Mouse (Mus musculus): Measurements from ENCODE around the gene Bcl2l13.
"Not testable (repeated sequence)": the region's sequence is repeated elsewhere in the genome, so short reads cannot be mapped to it uniquely, and the experiment has no call there.

Bcl2l13 gene

DNA sequence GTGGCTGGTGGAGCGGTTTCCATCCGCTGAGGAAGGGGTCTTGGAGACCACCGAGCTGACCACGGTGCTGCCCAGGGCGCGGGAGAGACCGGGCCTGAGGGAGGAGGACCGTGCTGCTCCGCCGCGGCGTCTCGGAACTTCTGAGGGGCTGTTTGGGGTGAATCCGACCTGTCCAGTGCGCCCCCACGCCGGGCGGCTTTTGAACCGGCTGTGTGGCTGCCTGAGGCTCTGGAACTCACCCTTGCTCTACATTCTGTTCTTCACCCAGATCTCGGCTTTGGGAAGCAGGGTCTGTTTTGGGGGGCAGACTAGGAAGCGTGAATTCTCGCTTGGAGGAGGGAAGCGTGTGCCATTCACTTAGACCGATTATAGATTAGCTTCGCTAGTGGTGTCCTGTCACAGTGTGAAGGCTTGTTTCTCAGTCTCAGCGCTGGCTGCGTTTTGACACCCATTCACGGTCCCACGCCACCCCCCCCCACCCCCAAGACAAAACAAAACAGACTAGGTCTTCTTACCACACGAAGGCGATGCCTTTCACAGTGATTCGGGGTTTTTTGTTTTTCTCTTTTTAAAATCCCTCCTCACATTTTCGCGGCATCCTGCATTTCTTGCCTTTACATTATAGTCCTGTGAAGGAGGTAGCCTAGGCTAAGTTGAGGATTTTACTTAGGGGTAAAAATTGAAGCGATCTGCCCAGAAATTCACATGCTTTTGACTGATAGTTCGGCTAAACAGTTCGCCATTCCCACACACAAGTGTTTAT is 558 bp downstream of the Bcl2l13 start:
- TF ChIP-seq CTCF (conservative IDR thresholded peaks at IDR 0.05; ENCODE audit: low read length) (no peak), NANOG (IDR thresholded peaks at IDR 0.05; ENCODE audit: borderline replicate concordance, low read length) (no peak), POU5F1 (IDR thresholded peaks at IDR 0.05; ENCODE audit: borderline replicate concordance, low read length) (no peak)
- Histone ChIP-seq H3K36me3 (ENCODE audit: insufficient read depth, low read length) (no peaks in the 10 kb centered on the region), H3K9me3 (ENCODE audit: low read length) (no peaks in the 10 kb centered on the region), H3K27me3 (ENCODE audit: insufficient read depth, low read length) (no peaks in the 10 kb centered on the region), H3K4me1 (replicated peaks; ENCODE audit: low read depth, low read length) (peaks cover 21% of the 10 kb centered on the region), H3K4me3 (replicated peaks; ENCODE audit: low read length) (peak overlapping the region; percentile 95)

DNA sequence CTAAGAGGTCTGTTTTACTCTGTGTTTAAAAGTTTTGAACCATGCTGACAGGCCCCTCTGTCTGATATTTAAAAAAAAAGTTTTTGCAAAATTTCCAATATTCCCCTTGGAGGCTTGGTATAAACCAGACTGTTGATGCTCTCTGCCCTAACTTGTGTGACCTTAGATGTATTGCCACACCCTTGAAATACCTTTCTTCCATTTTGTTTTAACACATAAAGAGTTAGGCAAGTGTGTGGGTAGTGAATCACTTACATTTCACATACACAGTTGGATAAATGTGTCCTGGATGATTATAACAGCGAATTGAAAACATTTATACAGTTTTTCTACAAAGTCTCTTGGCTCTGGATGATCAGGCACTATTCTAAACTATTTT is 1.1 kb downstream of the Bcl2l13 start:
- TF ChIP-seq POU5F1 (IDR thresholded peaks at IDR 0.05; ENCODE audit: borderline replicate concordance, low read length) = no peak
- no peak for TF ChIP-seq CTCF (conservative IDR thresholded peaks at IDR 0.05; ENCODE audit: low read length)
- TF ChIP-seq NANOG (IDR thresholded peaks at IDR 0.05; ENCODE audit: borderline replicate concordance, low read length) = no peak
- H3K36me3 ChIP-seq (ENCODE audit: insufficient read depth, low read length) = no peaks in the 10 kb centered on the region
- peak overlapping the region; percentile 95 for H3K4me3 ChIP-seq (replicated peaks; ENCODE audit: low read length)
- H3K9me3 ChIP-seq (ENCODE audit: low read length) = no peaks in the 10 kb centered on the region
- peaks cover 21% of the 10 kb centered on the region for H3K4me1 ChIP-seq (replicated peaks; ENCODE audit: low read depth, low read length)
- no peaks in the 10 kb centered on the region for H3K27me3 ChIP-seq (ENCODE audit: insufficient read depth, low read length)

DNA sequence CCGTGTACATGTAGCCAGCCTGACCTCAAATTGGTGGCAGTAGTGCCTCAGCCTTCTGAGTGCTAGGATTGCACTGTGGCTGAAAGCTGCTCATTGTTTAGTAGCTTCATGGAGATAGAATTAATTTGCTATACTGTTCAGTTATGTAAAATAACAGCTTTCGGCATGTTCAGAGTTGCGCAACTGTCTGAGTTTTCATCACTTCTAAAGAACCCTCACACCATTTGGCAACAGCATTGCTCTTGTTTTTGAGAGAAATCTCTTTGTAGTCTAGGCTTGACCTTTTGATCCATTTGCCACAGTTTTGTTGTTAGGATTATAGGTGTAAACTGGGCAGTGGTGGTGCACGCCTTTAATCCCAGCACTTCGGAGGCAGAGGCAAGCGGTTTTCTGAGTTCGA is 4.2 kb downstream of the Bcl2l13 start:
- Histone ChIP-seq H3K36me3 (ENCODE audit: insufficient read depth, low read length) (no peaks in the 10 kb centered on the region), H3K4me1 (replicated peaks; ENCODE audit: low read depth, low read length) (peaks cover 21% of the 10 kb centered on the region), H3K4me3 (replicated peaks; ENCODE audit: low read length) (no peak overlapping the region), H3K27me3 (ENCODE audit: insufficient read depth, low read length) (no peaks in the 10 kb centered on the region), H3K9me3 (ENCODE audit: low read length) (no peaks in the 10 kb centered on the region)
- TF ChIP-seq CTCF (conservative IDR thresholded peaks at IDR 0.05; ENCODE audit: low read length) = no peak
- TF ChIP-seq POU5F1 (IDR thresholded peaks at IDR 0.05; ENCODE audit: borderline replicate concordance, low read length) = no peak

DNA sequence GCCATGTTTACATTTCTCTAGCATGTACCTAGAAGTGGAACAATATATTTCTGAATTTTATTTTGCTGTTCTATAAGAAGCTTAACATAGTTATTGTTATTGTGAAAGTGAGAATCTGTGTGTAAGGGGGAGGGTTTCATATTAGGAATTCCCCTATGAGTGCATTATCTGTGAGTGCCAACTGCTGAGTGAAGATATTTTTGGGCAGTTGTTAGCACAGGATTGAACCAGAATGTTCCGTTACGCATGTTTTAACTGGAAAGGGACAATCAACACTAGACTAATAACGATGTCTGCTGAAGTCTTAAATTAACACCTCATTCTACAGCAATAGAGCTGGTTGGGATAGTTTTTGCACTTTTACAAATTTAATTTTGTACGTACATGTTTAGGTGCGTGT is 5.7 kb downstream of the Bcl2l13 start:
- H3K9me3 ChIP-seq (ENCODE audit: low read length) = no peaks in the 10 kb centered on the region
- H3K4me1 ChIP-seq (replicated peaks; ENCODE audit: low read depth, low read length) = peaks cover 13% of the 10 kb centered on the region
- H3K27me3 ChIP-seq (ENCODE audit: insufficient read depth, low read length) = no peaks in the 10 kb centered on the region
- no peak overlapping the region for H3K4me3 ChIP-seq (replicated peaks; ENCODE audit: low read length)
- TF ChIP-seq POU5F1 (IDR thresholded peaks at IDR 0.05; ENCODE audit: borderline replicate concordance, low read length) (no peak), NANOG (IDR thresholded peaks at IDR 0.05; ENCODE audit: borderline replicate concordance, low read length) (no peak), CTCF (conservative IDR thresholded peaks at IDR 0.05; ENCODE audit: low read length) (no peak)
- no peaks in the 10 kb centered on the region for H3K36me3 ChIP-seq (ENCODE audit: insufficient read depth, low read length)

DNA sequence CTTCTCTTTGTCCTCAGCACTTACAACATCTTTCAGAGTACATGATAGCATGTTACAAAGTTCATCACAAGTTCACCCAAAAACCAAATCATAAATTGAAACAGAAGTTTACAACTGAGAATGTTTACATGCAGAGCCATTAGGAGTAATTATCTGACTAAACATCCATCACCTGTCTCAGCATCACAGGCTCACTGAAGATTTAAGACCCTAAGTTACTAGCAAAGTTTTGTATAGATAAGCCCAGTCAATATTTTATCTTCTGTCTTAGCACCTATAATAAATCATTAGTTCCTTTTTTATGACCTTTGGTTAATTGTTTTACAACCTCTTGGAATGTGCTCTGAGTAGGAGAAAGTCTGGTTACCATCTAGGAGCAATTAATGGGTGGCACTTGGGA is 14.7 kb downstream of the Bcl2l13 start:
- H3K4me1 ChIP-seq (replicated peaks; ENCODE audit: low read depth, low read length); H3K4me3 ChIP-seq (replicated peaks; ENCODE audit: low read length); H3K9me3 ChIP-seq (ENCODE audit: low read length); H3K27me3 ChIP-seq (ENCODE audit: insufficient read depth, low read length): not testable (repeated sequence)
- H3K36me3 ChIP-seq (ENCODE audit: insufficient read depth, low read length) = peaks cover 34% of the 10 kb centered on the region

DNA sequence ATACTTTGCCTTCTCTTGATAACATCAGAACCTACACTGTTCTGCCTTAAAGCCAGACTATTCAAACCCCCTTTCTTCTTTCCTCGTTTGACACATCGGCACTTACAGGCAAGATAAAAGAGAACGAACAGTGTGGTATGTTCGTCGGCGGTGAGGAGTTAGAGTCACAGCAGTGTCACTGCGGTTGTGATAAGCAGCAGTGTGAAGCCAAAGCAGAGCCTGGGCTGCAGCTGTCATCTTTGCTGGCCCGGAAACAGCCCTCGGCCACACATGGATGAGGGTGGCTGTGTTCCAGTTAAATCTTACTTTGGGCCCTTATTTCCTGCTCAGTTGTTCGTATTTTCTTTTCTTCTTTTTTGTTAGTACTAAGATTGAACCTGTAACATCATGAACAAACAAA is 18.4 kb downstream of the Bcl2l13 start:
- TF ChIP-seq CTCF (conservative IDR thresholded peaks at IDR 0.05; ENCODE audit: low read length) = no peak
- Histone ChIP-seq H3K27me3 (ENCODE audit: insufficient read depth, low read length) (no peaks in the 10 kb centered on the region), H3K36me3 (ENCODE audit: insufficient read depth, low read length) (peaks cover 26% of the 10 kb centered on the region), H3K4me1 (replicated peaks; ENCODE audit: low read depth, low read length) (peaks cover 24% of the 10 kb centered on the region), H3K4me3 (replicated peaks; ENCODE audit: low read length) (no peak overlapping the region), H3K9me3 (ENCODE audit: low read length) (no peaks in the 10 kb centered on the region)

DNA sequence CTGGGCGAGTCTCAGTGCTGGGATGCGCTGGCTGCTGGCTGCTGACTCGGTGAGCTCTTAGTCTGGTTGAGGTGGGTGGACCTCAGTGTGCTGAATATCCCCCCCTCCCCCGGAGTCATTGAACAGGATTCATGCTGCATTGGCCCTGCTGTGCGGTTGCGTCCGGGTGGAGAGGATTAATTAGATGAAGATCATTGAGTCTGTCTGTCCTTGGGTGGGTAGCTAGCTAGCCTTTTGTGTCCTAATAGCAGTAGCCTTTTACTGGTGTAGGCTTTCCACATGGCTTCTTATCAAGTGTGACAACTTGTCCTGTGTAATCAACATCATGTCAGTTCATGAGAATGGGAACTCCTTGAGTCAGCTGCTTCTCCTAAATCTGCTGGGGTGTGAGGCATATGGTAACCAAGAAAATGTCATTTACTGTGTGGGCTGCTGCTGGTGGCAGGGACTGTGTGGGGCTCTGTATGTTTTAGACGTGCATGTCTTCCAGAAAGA is 22.3 kb downstream of the Bcl2l13 start:
- Histone ChIP-seq H3K4me3 (replicated peaks; ENCODE audit: low read length) (no peak overlapping the region), H3K27me3 (ENCODE audit: insufficient read depth, low read length) (no peaks in the 10 kb centered on the region), H3K36me3 (ENCODE audit: insufficient read depth, low read length) (peaks cover 27% of the 10 kb centered on the region), H3K9me3 (ENCODE audit: low read length) (no peaks in the 10 kb centered on the region), H3K4me1 (replicated peaks; ENCODE audit: low read depth, low read length) (peaks cover 23% of the 10 kb centered on the region)
- TF ChIP-seq NANOG (IDR thresholded peaks at IDR 0.05; ENCODE audit: borderline replicate concordance, low read length) (no peak), CTCF (conservative IDR thresholded peaks at IDR 0.05; ENCODE audit: low read length) (no peak), POU5F1 (IDR thresholded peaks at IDR 0.05; ENCODE audit: borderline replicate concordance, low read length) (no peak)

DNA sequence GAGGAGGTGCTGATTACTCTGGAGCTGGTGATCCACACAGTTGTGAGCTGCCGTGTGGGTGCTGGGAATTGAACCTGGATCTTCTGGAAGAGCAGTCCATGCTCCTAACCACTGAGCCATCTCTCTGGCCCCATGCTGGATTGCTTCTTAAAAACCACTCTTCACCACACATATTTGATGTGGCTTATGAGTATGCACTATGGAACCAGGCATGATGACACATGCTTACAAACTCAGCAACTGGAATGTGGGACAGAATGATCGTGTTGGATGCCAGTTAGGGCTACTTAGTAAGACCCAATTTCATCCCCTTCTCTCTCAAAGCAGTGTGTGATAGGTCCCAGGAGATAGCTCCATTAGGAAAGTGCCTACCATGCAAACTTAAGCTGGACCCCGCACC is 24.1 kb downstream of the Bcl2l13 start:
- no peaks in the 10 kb centered on the region for H3K27me3 ChIP-seq (ENCODE audit: insufficient read depth, low read length)
- H3K4me1 ChIP-seq (replicated peaks; ENCODE audit: low read depth, low read length) = peaks cover 23% of the 10 kb centered on the region
- TF ChIP-seq POU5F1 (IDR thresholded peaks at IDR 0.05; ENCODE audit: borderline replicate concordance, low read length) (no peak), NANOG (IDR thresholded peaks at IDR 0.05; ENCODE audit: borderline replicate concordance, low read length) (no peak), CTCF (conservative IDR thresholded peaks at IDR 0.05; ENCODE audit: low read length) (no peak)
- H3K36me3 ChIP-seq (ENCODE audit: insufficient read depth, low read length) = peaks cover 27% of the 10 kb centered on the region
- no peak overlapping the region for H3K4me3 ChIP-seq (replicated peaks; ENCODE audit: low read length)
- no peaks in the 10 kb centered on the region for H3K9me3 ChIP-seq (ENCODE audit: low read length)

DNA sequence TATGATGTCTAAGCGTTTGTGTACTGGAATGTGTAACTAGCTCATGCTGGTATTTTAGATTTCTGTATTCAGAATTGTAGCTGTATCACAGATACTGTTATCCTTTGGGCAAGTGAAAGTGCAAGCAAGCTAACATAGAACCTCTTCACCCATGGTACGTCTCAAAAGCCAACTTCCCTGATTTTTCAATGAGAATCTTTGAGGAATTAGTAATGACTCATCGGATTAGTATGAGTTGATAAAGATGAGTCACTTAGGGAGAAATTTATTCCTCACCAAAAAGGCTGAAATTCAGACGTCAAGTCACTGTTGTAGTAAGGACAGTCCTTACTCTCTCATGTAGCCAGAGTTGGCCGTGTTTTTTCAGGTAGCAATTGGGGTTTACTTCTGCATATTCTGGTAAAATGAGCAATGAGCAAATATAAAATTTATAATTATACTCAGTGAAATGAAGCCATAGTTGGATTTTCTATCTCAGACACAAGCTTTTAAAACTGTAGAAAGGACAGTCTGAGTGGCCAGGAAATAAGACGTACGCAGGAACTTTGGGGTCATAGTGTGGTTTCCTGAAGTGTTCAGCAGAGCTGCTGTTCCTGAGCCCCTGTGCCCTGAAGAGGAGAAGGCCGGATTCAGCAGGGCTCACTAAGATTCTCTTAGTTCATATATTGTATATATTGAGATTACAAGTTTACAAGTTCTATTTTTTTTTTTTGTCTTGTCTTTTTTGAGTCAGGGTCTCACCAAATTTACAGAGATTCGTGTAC is 30.2 kb downstream of the Bcl2l13 start:
- Histone ChIP-seq H3K4me1 (replicated peaks; ENCODE audit: low read depth, low read length) (no peaks in the 10 kb centered on the region), H3K36me3 (ENCODE audit: insufficient read depth, low read length) (peaks cover 32% of the 10 kb centered on the region), H3K4me3 (replicated peaks; ENCODE audit: low read length) (no peak overlapping the region), H3K9me3 (ENCODE audit: low read length) (no peaks in the 10 kb centered on the region), H3K27me3 (ENCODE audit: insufficient read depth, low read length) (no peaks in the 10 kb centered on the region)
- TF ChIP-seq CTCF (conservative IDR thresholded peaks at IDR 0.05; ENCODE audit: low read length) (no peak), POU5F1 (IDR thresholded peaks at IDR 0.05; ENCODE audit: borderline replicate concordance, low read length) (no peak), NANOG (IDR thresholded peaks at IDR 0.05; ENCODE audit: borderline replicate concordance, low read length) (no peak)

All from E14TG2a.4 (cell line).